Mouse (Mus musculus): Measurements from ENCODE around the gene Rundc3a.

The Rundc3a gene

DNA sequence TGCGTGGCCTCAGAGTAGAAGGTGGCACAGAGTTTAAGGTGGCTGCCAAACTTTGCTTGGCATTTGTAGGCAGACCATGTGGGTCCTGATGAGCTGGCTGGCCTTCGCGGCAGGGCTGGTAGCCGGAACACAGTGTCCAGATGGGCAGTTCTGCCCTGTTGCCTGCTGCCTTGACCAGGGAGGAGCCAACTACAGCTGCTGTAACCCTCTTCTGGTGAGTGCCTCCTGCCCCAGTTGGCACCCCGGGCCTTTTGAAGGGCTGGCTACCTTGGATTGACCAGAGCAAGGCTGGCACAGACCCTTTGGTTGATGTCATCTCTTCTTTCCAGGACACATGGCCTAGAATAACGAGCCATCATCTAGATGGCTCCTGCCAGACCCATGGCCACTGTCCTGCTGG, 39.7 kb downstream of the Rundc3a start:
- DNase-seq (ENCODE audit: low spot score in 2 of 2): no peak

DNA sequence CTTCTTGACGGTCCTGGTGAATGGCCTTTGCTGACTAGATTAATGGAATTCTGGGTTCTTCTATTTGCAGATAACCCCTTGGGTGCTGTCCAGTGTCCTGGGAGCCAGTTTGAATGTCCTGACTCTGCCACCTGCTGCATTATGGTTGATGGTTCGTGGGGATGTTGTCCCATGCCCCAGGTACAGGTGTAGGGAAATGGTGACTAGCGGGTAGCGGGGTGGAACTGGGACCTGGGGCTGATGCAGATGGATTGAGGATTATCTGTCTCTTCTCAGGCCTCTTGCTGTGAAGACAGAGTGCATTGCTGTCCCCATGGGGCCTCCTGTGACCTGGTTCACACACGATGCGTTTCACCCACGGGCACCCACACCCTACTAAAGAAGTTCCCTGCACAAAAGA, 40.7 kb downstream of the Rundc3a start:
- no peak for DNase-seq (ENCODE audit: low spot score in 2 of 2)

DNA sequence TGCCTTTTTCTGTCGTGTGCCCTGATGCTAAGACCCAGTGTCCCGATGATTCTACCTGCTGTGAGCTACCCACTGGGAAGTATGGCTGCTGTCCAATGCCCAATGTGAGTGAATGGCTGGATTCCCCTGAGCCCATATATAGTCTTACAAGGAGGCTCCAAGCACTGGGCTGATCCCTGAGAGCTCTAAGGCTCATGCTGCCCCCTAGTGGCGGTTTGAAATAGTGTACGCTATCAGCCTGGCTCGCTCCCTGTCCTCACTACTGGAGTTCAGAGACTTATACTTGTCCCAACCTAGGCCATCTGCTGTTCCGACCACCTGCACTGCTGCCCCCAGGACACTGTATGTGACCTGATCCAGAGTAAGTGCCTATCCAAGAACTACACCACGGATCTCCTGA, 41.2 kb downstream of the Rundc3a start:
- peak; percentile 81 to 83 for DNase-seq (ENCODE audit: low spot score in 2 of 2)

DNA sequence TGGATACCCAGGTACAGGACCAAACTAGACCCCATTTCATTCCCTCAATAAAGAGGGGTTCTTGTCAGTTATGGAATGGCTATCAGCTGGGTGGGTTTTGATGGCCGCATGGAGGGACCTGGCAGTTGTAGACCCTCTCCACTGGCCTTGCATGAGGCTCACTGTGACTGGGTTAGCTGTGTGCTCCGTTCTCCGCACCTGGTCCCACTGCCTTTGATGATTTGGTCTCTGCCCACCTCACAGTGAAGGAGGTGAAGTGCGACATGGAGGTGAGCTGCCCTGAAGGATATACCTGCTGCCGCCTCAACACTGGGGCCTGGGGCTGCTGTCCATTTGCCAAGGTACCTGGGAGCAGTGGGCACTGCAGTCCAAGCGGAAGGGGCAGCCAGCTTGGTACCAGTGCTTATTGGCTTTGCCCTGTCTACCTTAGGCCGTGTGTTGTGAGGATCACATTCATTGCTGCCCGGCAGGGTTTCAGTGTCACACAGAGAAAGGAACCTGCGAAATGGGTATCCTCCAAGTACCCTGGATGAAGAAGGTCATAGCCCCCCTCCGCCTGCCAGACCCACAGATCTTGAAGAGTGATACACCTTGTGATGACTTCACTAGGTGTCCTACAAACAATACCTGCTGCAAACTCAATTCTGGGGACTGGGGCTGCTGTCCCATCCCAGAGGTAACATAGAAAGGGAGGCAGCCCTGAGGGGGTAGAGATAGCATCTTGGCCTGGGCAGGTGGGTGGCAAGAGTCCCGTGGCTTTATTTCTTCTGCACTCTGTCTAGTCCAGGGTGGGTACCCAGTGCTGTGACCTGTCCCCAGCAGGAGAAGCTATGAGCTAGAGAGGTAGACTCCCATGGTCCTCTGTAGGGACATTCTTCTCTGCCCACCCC, 41.9 kb downstream of the Rundc3a start:
- no peak for DNase-seq (ENCODE audit: low spot score in 2 of 2)

DNA sequence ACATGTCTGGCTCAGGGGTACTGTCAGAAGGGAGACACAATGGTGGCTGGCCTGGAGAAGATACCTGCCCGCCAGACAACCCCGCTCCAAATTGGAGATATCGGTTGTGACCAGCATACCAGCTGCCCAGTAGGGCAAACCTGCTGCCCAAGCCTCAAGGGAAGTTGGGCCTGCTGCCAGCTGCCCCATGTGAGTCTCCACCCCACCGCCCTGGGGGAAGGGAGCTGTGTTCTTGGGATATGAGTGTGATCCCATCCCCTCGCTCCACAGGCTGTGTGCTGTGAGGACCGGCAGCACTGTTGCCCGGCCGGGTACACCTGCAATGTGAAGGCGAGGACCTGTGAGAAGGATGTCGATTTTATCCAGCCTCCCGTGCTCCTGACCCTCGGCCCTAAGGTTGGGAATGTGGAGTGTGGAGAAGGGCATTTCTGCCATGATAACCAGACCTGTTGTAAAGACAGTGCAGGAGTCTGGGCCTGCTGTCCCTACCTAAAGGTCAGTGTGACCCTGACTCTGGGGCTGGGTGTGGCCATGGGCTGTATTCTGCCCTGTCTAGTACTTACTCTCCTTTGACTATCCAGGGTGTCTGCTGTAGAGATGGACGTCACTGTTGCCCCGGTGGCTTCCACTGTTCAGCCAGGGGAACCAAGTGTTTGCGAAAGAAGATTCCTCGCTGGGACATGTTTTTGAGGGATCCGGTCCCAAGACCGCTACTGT, 42.7 kb downstream of the Rundc3a start:
- DNase-seq (ENCODE audit: low spot score in 2 of 2): no peak

DNA sequence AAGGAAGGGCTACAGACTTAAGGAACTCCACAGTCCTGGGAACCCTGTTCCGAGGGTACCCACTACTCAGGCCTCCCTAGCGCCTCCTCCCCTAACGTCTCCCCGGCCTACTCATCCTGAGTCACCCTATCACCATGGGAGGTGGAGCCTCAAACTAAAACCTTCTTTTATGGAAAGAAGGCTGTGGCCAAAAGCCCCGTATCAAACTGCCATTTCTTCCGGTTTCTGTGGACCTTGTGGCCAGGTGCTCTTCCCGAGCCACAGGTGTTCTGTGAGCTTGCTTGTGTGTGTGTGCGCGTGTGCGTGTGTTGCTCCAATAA, 43.2 kb downstream of the Rundc3a start:
- no peak for DNase-seq (ENCODE audit: low spot score in 2 of 2)

DNA sequence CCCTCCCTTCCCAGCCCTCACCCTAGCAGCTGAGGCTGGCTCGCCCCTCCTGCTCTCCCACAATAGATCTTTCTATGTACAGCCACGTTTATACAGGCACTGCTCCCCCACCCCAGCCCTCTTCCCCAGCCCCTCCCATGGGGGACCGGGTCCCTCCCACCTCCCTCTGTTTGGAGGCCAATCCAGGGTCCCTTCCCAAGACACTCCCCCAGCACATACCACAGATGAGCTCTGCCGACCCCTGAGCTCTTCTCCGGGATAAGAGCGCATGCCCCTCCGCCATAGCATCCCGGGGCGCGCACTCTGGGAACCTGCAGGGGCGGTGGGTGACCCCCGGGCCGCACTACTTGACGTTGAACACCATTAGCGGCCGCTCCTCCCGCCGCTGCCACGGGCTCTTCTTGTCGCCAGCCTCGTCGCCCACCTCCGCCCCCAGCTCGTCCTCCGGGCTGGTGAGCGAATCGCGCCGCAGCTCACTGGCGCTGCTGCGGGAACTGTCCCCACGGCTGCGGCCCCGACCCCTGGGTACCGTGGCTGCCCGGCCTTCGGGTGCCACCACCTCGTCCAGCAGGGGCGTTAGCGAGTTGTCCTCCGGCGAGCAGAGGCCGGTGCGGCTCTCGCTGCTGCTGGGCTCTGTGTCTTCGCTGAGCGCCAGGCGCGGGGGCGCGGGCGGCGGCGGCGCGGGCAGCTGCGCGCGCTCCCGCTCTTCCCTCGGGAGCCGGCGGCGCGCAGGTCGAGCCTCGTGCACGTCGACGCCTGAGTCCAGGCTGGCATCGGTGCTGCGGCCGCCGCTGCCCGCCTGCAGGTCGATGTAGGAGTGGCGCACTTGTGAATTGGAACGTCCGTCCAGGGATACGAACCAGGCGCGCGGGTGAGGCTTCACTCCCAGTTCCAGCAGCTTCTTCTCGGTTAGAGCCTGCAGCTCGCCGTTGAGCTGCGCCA, 44.2 kb downstream of the Rundc3a start:
- peak in 1 of 2 experiments; percentile 59 for DNase-seq (ENCODE audit: low spot score in 2 of 2)

DNA sequence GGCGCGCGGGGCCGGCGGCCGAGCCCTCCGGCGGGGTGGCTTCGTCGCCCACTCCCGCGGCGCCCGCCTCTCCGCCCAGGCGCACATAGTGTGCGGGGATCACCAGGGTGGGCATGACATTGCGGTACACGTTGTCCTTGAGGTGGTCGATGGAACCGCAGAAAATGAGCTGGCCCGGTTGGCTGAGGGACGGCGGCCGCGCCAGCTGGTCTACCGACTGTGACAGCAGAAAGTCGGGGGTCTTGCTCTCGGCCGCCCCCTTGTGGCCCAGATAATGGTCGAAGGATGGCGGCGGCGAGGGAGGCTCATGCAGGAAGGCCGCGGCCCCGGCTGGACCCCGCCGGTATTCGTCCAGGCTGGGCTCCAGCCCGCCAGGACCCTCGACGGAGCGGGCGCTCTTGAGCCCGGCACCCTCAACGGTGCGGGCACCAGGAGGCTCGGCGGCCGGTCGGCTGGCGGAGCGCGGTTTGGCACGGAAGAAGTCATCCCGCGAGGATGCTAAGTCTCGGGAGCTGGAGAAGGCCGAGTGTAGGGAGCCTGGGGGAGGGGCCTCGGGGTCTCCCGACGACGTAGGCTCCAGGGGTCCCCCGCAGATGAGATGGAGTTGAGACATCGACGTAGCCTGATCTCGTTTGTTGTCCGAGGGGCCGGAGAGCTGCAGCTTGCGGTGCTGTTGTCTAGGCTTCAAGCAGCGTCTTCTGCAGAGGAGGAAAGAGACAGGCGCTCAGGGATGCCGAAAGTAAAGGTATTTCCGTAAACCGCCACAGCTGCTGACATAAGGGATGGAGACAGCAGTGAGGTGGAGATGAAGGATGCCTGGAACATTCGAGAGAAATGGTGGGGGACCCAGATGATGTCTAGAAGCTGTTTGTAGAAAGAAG, 45.2 kb downstream of the Rundc3a start:
- DNase-seq (ENCODE audit: low spot score in 2 of 2): peak in 1 of 2 experiments; percentile 51

DNA sequence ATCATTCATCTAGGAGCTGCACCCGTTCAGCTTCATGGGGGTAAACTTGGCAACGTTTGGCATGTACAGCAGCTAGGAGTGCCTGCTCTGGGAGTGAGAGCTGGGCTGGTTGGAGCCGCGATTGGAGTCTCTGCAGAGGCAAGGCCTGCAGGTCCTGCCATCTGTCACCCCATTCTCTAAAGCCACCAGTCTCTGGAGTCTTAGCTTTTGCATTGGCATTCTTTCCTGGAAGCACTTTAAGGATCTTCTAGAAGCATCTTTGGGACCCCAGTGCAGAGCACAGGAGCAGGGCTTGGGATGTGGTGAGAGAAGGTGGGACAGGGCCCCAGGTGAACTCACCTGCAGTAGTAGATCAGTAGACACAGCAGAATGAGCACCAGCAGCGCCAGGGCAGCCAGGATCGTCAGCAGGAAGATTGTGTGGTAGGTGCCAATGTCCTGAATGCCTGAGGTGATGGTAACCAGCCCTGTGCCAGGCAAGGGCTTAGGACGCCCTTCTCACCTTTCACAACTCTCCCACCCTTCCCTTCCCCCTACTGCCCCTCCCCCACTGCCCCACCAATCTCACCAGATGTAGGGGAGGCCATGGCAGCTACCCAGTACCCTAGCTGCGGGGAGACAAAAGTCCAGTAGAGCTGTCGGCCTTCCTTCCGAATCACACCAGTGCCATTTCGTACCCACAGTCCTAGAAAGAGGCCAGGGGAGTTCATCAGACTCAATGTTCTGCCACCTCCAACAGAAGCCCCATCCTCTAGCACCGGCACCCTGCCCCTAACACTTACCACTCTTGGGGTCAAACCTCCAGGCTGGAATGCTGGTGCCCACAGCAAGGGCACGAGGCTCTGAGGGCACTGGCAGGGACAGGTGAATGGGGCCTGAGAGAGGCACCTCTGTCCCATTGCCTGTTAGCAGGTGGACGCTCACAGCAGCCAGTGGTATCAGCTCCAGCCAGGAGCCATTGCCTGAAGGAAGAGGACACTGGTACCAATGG, 46.2 kb downstream of the Rundc3a start:
- no peak for DNase-seq (ENCODE audit: low spot score in 2 of 2)

DNA sequence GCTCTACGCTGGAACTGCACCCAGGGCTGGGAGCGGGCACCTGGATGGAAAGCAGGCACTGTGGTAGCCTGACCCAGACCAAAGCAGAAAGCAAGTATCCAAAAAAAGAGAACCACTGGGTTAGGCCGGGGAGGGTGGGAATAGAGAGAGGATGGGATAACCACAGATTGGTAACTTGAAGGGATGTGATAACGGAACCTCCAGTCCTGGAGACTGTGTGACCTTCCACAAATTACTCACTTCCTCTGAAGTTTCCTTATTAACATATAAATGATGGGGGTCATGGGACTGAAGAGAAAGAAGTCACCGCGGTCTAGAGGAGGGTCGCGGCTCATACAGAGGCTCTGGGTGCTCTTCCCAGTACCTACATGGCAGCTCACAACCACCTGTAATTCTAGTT, 47.1 kb downstream of the Rundc3a start:
- DNase-seq (ENCODE audit: low spot score in 2 of 2): no peak

DNA sequence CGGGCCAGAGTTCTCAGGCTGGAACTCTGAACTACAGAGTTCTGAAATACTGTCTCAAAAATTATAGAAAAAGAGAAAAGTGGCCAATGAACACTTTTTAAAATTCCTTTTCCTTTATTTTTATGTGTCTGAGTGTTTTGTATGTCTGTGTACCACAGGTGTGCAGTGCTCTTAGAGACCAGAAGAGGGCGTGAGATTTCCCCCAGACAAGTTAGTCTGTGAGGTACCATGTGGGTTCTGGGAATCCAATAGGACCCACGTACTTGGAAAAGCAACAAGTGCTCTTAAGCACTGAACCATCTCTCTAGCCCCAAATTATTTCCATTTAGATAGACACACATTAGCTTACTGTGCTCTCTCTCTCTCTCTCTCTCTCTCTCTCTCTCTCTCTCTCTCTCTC, 48.2 kb downstream of the Rundc3a start:
- no peak for DNase-seq (ENCODE audit: low spot score in 2 of 2)

DNA sequence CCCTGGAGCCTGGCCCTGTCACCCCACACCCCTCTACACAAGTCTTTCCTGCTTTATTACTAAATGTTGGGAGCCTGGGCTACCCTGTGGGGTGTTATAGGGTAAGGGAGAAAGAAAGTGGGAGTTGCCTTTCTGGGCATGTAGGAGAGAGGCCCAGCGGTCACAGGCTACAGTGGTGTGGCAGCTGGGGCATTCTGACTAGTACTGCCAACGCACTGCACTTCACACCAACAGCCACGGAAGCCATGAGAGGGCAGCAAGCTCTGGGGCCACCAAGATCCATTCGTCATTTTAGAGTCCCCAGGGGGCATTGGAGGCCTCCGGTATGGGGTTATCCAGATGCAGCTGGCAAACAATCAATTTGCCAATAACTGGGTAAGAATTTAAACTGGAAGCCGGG, 48.9 kb downstream of the Rundc3a start:
- no peak for DNase-seq (ENCODE audit: low spot score in 2 of 2)

DNA sequence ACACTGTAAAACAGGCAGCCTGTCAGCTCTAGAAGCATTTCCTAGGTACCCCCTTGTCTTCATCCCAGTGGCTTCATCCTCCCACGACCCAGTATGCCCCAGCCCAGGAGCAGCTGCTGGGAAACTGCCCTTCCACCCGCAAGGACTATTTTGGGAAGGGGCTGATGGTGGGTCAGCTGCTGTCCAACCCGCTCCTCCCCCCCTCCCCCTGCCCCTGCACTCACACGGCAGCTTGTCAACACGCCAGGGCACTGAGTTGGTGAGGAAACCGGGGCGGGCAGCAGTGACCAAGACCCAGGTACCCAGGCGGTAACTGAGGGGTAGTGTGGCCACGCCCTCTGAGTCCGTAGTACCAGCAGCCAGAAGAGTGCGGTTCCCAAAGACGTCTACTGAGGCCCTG, 50.5 kb downstream of the Rundc3a start:
- DNase-seq (ENCODE audit: low spot score in 2 of 2): no peak

DNA sequence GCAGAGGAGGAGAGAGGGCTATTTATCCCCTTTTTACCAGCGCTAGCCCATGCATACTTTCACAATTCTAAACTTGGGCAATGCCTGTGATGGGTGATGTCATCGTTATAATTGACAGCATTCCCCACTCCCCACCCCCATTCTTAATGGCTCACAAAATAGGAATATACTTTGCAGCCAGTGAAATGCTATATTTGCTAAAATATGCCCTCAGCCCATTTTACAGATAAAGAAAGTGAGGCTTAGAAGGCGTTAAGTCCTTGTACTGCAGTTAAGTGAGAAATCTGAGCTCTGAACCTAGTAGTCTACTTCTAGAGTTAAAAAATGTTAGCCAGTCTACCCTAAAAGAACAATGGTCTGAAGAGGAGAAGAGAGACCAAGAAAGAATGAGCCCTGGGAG, 51.1 kb downstream of the Rundc3a start:
- DNase-seq (ENCODE audit: low spot score in 2 of 2): no peak

DNA sequence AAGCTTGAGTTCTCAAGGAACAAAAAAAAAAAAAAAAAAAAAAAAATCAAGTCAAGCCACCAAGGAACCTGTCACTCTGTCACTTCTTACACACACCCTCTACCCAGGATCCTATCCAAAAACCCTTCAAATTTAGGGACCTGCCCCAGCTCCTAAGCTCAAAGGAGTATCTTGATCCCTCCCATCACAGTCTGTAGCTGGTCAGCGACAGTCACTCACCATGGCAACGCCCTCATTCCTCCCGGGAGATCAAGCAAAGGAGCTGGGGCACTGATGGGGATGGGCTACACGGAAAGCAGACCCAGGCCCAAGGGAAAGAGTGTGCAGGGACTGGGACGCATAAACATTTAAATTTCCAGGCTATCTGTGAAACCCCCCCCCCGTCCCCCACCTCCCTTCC, 51.6 kb downstream of the Rundc3a start:
- DNase-seq (ENCODE audit: low spot score in 2 of 2): no peak

DNA sequence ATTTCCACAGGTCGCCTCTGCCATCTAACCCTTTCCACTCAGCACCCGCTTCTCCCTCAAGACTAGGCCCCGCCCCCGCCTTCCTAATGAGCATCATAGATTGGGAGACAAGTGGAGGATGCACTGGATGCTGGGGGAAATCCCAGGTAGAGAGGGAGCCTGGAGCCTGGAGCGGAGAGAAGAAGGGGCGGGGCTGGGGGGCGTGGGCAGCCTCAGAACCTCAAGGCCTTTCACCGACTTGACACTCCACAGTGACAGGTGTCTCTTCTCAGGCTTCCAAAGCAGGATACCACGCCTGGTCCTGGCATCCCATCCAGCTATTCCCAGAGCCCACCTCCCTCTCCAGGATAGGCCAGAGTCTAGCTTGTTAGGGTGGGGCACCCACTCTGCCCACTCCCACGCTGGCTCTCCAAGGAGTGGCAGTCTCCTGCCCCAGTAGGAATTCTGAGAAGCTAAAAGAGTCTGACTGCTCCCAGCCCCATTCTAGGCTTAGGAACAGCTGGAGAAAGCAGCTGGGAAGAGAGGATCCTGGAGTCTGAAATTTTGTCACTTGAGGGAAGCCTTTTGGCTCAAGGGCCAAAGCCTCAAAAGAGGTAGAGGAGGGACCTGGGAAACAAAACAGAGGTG, 52.2 kb downstream of the Rundc3a start:
- no peak for DNase-seq (ENCODE audit: low spot score in 2 of 2)

DNA sequence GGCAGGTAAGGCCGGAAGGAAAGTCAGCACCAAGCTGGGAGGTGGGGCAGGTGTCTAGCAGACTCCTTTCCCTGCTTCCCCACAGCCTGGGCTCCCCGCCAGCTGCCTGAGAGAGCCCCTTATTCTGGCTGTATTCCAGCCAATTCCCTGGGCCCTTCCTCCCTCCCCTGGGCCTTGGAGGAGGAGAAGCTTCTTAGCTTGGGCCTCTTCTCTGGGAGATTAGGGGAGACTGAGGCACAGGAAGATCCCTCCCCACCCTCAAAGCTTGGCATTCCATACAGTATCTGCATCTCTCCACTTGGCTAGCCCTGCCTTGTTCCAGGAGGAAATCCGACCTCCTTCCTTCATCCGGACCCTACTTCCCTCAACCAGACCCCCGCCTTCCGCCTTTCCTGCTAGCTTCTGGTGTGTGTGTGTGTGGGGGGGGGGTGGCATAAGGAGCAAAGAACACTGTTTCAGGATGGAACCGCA, 52.7 kb downstream of the Rundc3a start:
- DNase-seq (ENCODE audit: low spot score in 2 of 2): no peak

DNA sequence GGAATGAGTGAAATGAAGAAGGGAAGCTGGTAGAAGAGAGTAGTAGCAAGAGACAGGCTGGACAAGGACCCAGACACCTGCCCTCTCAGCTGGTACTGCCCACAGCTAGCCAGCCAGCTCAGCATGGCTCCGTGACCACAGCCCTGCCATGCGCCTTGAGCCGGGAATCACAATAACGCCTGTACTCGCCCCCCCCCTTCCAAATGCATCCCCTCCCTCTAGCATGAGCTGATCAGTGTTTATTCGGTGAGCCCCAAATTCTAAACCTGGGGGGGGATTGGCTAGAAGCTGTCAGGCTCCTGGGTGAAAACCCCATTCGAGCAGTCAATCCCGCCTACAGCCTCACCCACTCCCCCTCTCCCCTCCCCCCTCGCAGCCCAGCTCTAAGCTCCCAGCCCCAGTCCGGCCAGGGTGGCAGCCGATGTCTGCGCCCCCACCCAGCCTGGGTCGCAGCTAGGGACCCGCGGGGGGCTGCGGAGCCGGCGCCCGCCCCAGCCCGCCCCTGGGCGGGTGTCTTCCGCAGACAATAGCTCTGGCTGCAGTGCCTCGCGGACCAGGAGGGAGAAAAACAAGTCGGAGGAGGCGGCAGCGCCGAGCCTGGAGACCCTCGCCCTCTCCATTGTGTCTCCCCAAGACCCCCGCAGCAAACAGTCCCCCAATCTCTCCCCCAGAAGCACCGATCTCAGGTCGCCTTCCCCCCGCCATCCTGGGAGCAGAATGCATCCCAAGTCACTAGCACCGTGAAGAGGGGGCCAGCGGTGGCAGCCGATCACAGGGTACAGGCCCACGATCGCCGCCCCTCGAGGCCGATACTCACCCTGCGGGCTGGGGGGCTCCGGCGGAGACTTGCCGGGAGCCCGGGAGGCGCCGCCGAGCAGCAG, 53.6 kb downstream of the Rundc3a start:
- no peak for DNase-seq (ENCODE audit: low spot score in 2 of 2)
